Mouse (Mus musculus) heart, postnatal 25 days (tissue): ENCODE results near the gene Rab20. TPM values are rescaled to one million over a fixed set of nuclear protein-coding genes. Genes with fewer than 3 reads are reported as not detected.

Source experiments
- DNase-seq: peaks from one replicate; pipeline ENCODE4 v3.0.0; 2022; ENCODE audit warnings: low spot score
- intact Hi-C: fragments of 180-260 bp; cut with DNase I; formaldehyde crosslinking; loops from one replicate; pipeline ENCODE4 v1.15.1; 2025
- total RNA-seq, 2 experiments: library from RNA; stranded (reverse); gene quantifications; 2 replicates each; pipeline ENCODE4 v1.2.3; 2021

Rab20 gene
- total RNA-seq, 2 experiments from 2014 or later: 24.3 to 27.3 TPM

DNA sequence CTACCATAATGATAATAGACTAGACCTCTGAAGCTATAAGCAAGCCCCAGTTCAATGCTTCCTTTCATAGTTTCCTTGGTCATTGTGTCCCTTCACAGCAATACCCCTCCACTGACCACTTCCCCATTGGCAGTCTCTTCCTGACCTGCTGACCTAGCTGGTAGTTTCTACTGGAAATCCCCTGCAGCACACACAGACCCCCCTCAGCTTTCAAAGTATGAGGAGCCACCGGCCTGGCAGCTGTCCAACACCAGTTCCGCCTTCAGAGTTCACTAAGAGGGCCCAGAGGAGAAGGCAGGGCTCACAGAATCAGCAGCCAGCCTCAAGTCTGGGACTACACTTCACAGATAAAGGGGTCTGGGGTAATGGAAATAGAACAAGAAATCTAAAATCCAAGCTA, 17.6 kb downstream of the Rab20 start:
- intact Hi-C loops: no loop called here
- no peak for DNase-seq

GRCm38 (mm10) chr8:11459016-11459415, 19.5 kb downstream of the Rab20 start:
- intact Hi-C loops: no loop called here

DNA sequence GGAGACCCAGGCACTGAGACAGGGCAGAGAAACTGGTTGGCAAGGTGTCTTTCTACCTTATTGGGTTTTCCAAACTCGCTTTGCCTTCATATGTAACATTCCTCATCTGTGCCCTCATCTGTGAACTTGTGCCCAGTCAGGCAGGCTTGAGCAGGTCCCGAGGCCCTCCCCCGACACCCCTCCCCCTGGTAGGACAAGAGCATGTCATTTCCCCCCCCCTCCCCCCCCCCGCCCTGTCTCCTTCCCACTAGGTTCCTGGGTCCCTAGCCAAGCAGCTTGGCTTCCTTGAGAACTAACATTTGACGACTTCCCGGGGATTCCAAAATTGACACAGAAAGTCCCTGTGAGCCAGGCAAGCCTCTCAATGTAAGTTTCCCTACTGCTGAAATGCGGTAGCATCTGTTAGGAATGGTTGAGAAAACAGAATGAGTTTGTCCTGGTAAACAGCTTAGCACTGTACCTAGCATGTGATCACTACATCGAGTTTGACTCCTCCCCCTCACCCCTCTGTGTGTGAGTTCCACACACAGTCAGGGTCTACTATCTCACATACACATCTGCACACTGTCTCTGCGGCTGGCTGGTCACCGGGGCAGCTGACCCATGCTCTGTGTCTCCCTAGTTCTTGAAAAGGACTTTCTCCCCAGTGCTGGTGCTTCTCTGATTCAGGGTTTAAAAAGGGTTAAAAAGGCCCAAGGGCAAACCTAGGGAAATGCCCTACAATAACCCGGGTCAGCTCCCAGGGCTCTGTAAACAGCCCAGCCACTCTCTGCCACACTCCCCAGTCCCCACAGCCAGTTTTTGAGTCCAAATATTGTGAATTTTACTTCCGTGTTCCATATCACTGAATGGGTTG, 20.3 kb downstream of the Rab20 start:
- intact Hi-C loops: no loop called here
- no peak for DNase-seq

More at GRCm38 (mm10) chr8:11459016-11459415, 19.5 kb downstream of the Rab20 start:
- no peak for DNase-seq

GRCm38 (mm10) chr8:11457278-11457677, 21.2 kb downstream of the Rab20 start:
- intact Hi-C loops: no loop called here
- DNase-seq: no peak

DNA sequence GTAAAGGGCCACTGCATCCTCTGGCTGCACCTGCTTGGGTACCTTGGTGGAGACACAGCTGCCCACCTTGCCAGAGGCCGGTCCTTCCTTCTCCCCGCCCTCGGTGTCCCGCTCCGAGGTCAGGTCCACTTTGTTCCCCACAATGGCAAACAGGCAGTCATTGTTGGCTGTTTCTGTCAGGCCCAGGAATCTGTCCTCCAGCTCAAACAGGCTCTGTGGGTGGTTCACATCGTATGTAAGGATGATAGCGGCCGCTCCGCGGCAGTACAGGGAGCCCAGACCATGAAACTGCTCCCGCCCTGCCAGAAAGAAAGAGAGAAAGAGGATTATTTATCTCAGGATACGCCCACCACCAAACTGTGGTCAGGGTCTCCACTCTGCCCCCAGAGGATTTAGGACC, 24.3 kb downstream of the Rab20 start:
- intact Hi-C loops: no loop called here
- DNase-seq: no peak

DNA sequence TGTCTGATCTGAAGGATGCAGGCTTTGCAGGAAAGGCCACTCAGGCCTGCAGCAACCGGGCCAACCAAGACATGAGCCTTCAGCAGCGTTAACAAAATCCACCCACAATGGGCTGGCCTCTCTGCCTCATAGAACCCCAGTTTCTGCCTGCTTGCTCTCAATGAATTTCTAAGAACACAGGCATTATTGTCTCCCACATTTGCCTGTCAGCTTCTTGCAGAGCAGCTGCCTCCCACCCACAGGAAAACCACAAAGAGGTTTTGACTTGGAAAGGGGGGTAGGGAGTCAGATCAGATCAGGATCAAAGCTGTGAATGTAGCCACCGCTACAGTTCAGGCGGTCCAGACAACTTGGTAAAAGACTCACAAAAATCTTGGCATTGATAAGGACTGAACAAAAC, 25.5 kb downstream of the Rab20 start:
- DNase-seq: no peak
- intact Hi-C loops: no loop called here

GRCm38 (mm10) chr8:11452559-11452958, 26.0 kb downstream of the Rab20 start:
- no peak for DNase-seq
- intact Hi-C loops: no loop called here

DNA sequence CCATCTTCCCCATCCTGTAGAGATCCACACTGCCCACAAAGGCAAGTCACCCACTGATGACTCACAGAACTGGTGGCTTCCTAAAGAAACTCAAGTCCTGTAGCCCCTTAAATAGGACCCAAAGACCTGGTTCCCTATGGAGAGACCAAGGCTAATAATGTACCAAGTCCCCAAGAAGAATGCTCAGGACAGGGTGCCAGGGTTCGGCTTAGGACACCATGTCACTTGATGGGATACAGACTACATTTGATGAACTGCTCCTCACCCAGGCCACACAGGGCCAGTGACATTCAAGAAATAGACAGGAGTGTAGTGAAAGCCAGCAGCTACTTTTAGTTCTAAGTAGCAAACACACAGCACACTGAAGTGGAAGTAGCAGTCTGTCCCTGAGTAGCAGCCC, 26.4 kb downstream of the Rab20 start:
- intact Hi-C loops: no loop called here
- no peak for DNase-seq

DNA sequence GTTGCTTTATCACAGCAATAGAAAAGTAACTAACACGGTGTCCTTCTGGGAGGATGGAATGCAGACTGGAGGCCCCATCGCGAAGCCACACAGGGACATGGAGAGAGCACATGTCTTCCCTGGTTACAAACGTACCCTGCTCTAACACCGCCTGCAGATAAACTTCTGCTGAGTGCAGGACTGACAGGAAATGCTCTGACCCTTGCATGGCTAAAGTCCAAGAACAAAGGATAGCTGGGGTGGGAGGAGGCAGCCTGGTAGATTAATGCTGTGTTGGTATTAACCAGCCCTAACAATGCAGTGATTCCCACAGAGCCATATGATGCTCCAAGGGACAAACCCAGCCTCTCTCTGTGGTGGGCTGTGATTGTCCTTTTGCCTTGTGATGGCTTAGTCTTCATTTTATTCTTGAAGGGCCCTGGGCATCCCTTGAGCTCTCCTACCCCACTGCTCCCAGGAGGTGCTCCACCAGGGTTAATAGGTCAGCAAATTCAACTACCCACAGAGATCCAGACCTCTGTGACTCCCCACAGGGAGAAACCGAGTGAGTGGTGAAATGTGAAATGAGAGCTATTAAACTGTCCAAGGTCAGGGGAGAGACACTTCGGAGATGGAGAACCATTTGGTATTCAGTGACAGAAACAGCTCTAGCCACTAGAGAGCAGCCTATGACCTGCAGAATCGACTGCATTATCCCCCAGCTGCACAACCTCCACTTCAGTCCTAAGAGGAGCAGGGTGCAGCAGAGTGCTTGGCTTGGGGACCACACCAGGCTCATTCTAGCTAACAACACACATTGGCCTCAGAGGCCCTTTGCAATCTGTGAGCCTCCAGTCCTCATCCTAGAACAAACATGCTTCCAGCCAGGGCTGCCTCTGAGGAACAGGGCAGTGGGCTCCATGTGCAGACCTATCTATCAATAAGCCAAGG, 28.1 kb downstream of the Rab20 start:
- no peak for DNase-seq
- intact Hi-C loops: loop anchor here (1.0 kb wide), 1 partner anchor 35 kb away; no protein-coding TSS in a partner anchor

GRCm38 (mm10) chr8:11447910-11448570, 30.5 kb downstream of the Rab20 start:
- intact Hi-C loops: no loop called here
- no peak for DNase-seq

DNA sequence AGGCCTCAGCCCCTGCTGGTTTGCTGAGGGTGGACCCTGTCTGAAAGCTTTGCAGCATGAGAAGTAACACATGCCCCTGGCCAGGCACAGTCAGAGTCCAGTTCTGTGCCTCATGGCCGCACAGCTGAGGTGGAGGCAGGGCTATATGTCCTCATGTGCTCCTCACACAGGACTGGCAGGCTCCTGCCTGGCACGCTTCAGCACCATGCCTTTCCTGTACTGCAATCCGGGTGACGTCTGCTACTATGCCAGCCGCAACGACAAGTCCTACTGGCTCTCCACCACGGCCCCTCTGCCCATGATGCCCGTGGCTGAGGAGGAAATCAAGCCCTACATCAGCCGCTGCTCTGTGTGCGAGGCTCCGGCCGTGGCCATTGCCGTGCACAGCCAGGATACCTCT, 32.7 kb downstream of the Rab20 start:
- intact Hi-C loops: no loop called here
- DNase-seq: no peak

GRCm38 (mm10) chr8:11444216-11444615, 34.3 kb downstream of the Rab20 start:
- DNase-seq: no peak
- intact Hi-C loops: no loop called here

DNA sequence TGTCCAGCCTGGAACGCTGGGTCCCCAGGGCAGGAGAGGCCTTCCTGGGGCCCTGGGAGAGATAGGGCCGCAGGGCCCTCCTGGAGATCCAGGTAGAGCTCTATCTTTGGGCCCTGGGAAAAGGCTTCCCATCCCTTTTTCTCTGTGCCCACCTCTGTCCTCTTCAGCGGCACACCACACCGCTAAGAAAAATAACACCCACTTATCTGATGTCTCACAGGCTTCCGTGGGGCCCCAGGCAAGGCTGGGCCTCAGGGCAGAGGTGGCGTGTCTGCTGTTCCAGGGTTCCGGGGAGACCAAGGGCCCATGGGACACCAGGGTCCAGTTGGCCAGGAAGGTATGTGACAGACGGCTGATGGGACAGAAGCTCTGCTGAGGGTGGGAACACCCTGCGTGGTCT, 34.9 kb downstream of the Rab20 start:
- intact Hi-C loops: no loop called here

GRCm38 (mm10) chr8:11441291-11441690, 37.2 kb downstream of the Rab20 start:
- DNase-seq: no peak
- intact Hi-C loops: no loop called here

More for the DNA sequence above, 34.9 kb downstream of the Rab20 start:
- no peak for DNase-seq

GRCm38 (mm10) chr8:11437862-11438261, 40.6 kb downstream of the Rab20 start:
- intact Hi-C loops: no loop called here
- no peak for DNase-seq

- intact Hi-C loops: loop anchor here (2.0 kb wide), 1 partner anchor 56 kb away; no protein-coding TSS in a partner anchor
- no peak for DNase-seq
Observed at GRCm38 (mm10) chr8:11430688-11431087, 47.8 kb downstream of the Rab20 start.

GRCm38 (mm10) chr8:11423091-11423490, 55.4 kb downstream of the Rab20 start:
- no peak for DNase-seq
- intact Hi-C loops: no loop called here

DNA sequence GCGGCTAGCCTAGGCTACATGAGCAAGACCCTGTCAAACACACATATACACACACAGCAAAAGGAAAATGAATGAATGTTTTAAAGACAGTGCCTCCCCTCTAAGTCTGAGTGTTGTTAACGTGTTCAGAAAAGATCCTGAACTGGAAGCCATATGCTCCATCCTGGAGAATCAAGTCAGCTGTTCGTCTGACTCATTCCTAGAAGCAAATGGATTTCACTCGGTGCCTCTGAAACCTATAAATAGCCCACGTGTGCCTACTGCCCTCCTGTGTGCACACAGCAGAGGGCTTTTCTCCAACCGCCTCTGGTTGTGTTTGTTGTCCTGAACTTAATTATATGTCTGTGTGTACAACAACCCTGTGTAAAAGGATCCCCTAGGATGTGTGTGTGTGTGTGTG, 56.5 kb downstream of the Rab20 start:
- DNase-seq: no peak
- intact Hi-C loops: loop anchor here (2.0 kb wide), 1 partner anchor 169 kb away; no protein-coding TSS in a partner anchor

- no peak for DNase-seq
- intact Hi-C loops: loop anchor here (2.0 kb wide), 1 partner anchor 168 kb away; no protein-coding TSS in a partner anchor
Observed at GRCm38 (mm10) chr8:11421105-11421504, 57.4 kb downstream of the Rab20 start.

DNA sequence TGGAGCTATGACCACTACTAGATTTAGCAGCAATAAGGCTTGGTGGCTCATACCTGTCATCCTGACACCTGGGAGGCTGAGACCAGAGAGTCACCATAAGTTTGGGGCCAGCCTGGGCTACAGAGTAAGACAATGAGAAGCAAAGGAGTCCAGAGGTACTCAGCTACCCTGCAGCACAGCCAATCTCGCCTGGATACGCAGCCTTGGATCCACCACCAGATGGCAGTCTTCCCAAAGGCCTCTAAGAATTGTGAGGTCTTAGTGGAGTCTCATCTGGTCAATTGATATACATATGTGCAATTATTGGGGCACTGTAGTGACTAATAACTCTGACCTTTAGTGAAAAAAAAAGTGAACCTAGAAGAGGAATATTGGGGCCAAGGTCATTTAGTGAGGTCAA, 58.9 kb downstream of the Rab20 start:
- DNase-seq: no peak
- intact Hi-C loops: loop anchor here (2.0 kb wide), 1 partner anchor 167 kb away; no protein-coding TSS in a partner anchor
